Mouse (Mus musculus) left cerebral cortex, postnatal 10 days (tissue): ENCODE results near the gene Cckar. TPM values are rescaled to one million over a fixed set of nuclear protein-coding genes. Genes with fewer than 3 reads are reported as not detected.
A peak's percentile ranks its signal among the peaks of the same experiment; 100 is the strongest.

ENCODE experiments used
- DNase-seq, 2 experiments: peaks; one replicate each; pipeline ENCODE4 v3.0.0; 2021 to 2022; ENCODE audit warnings: low spot score in 2 of 2, mixed read lengths in 1 of 2; ENCODE audit errors: extremely low spot score in 1 of 2
- intact Hi-C: fragments of 180-260 bp; cut with DNase I; formaldehyde crosslinking; loops from one replicate; pipeline ENCODE4 v1.15.1; 2025
- total RNA-seq, 2 experiments: library from RNA; stranded (reverse); gene quantifications; 2 replicates each; pipeline ENCODE4 v1.2.3; 2021

Gene Cckar
- under 1 TPM in 1 of 2 experiments, not detected in 1; 0.19 TPM for total RNA-seq

DNA sequence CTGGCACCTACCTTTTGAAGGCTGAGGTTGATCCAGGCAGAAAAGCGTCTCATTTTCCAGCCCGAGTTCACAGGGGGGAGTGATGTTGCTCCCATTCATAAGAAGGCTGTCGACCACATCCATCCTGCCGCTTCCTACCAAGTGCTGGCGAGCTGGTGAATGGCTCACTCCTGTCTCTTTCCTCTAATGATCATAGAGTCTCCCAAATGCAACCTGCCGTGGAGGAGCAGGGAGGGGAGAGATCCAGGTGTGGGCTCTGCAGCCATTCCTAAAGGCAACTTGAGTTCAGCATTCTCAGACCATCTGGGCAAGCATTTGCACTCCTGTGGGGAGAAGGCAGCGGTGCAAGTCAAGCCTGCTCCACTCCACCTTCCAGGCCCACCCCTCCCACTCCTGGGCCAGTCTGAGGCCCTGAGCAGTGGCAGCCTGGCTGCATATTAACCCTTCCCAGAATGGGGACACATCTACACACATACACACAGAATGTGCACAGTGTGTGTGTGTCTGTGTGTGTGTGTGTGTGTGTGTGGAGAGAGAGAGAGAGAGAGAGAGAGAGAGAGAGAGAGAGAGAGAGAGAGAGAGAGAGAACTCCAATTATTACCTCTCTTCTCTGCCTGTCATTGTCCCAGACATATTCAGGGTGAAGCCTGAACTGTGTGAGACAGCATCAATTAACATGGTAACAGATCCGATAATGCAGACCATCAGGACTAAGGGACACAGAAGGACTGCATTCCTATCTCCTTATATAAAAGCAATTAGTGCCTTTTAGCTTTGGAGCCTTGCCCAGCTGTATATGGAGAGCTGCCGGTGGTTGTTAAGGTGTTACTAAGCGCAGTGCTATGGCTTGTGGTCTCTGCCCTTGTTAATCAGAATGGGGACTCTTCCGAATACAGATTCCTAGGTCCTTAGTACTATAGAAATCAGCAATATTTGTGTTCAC is at the start of gene Cckar:
Gene Cckar (minus strand): TSS at position 471 of the 943 bp plus-strand sequence.
- DNase-seq: no peak
- intact Hi-C loops: no loop called here

DNA sequence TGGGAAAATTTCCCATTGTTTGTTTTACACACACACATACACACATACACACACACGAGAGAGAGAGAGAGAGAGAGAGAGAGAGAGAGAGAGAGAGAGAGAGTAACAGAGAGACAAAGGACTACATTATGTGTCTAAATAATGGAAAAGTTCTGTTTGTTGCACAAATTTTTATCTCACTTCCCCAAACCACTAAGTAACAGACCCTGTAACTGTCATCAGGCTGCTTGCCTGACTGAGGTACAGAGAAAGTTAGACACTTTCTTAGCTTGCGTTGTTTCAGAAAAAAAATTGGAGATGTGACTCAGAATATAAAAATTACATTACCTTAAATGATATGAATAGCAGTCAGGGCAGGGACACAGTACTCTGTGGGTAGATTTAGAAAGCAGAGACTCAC is 36.6 kb upstream of the Cckar start:
- DNase-seq: no peak
- intact Hi-C loops: no loop called here

DNA sequence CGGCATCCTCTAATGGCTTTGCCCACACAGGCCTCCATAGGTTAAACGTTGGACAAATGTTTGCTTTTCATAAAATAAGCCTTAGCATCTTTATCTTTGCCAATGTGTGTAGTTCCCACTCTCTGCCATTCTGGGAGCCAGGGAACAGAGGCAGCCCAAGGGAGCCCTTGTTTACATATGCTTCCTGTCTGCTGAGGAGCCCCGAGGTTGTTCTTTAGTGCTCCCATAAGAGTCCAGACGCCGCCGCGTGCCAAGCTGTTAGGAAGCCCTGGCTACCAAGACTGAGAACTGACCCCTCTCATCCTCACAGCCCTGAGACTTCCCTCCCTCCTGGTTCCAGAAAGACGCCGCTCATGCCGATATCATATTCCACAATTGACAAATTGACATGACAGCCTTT is 25.4 kb upstream of the Cckar start:
- no peak for DNase-seq
- intact Hi-C loops: no loop called here

DNA sequence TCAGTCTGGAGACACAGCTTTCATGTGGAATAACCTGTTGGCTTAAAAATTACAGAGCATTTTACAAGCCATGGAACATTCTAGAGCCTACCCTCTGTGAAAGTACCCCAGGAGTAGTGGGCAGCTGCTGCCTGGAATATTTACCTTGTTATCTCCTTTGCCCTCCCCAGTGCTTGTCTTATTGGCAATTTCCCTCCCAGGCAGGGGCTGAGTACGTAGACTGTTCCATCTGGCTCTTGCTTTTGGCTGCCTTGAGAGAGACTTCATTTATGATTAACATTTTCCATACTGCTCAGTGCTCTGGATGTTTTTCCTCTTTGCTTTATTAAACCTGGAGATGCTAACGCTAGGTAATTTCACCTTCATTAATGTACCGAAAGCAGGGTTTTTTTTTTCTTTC is 20.1 kb upstream of the Cckar start:
- no peak for DNase-seq
- intact Hi-C loops: no loop called here

DNA sequence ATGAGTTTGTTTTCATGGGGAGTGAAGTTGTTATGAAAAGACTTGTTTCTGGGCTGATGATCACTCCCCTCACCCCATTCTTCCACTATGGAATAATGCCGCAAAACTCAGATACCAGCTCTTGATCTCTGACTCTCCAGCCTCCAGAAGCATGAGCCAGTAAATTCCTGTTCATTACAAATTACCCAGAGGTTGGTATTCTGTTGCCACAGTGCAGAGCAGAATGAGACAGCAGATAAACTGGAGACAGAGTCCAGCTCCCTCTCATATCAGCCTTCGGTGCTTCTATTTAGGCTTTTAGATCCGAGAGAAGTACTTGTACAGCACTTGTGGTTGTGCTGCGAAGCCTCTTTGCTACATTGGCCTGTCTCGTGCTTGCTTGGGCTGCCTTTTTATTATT is 18.5 kb upstream of the Cckar start:
- intact Hi-C loops: no loop called here
- DNase-seq: no peak

DNA sequence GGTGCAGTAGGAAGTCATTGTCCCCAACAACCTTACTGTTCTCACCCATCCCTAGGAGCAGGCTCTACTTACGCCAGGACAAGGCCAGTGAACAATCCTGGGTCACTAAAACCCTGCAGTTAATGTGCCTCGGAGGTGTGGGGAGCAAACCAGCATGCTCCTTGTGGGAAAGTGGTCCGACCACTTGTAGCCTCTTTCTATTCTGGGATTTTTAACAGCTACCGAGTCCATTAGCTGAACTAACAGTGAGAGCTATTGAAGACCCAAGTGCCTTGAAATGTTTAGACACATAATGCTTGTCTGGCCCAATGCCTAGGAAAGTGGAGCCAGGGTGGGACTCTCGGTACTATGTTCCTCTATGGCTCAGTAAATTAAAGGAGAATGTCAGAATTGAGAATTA is 9.0 kb upstream of the Cckar start:
- no peak for DNase-seq
- intact Hi-C loops: no loop called here

DNA sequence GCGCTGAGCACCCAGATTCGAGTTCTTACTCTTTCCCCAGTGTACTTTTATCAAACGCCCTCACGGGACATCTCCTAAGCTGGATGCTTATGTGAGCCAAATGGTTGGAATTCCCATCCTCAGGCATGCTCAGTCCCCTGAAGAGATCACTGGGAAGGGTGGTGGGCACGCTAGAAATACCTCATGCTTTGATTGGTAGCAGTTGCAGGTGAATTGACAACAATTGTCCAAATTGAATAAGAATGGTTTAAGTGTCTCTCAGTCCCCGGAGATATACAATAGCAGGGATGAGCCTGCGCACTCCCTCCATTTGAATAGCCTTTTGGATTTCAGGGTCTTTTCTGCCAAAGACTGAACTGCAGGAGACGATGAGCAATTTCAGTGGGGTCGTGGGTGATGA is 3.8 kb upstream of the Cckar start:
- intact Hi-C loops: no loop called here
- DNase-seq: no peak

DNA sequence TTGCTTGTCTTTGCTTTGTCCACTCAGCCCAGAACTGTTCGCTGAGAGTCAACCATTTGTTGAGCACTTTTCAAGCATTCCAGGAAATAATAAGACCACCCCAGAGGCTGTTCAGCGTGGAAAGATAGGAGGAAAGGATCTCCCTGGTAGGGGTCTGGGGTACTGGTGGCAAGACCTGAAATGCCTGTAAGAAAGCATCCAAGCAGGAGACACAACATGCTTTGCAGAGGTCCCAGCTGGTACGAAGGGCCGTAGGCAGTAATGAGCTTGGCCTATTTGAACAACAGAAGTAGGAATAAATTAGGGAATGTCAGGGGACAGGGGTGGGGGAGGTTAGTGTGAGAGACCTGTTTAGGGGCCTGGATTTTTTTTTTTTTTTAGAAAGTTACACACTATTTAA is 686 bp upstream of the Cckar start:
- DNase-seq: no peak
- intact Hi-C loops: no loop called here

DNA sequence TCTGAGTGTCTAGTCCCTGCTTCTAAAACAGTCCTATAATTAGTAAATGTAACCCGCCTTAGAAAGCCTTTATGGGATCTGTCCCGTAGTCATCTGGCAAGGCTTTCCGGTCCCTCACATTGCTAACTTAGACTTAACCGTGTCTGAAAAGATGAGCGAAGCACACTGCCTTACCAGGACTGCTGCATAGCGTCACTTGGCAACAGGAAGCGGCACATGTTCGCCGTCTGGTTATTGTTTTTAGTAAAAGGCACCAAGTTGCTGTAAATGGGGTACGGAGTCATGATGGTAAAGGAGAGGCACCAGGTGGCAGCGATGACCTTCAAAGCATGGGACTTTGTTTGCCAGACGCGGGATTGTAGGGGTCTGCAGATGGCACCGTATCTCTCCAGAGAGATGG is 4.8 kb downstream of the Cckar start:
- no peak for DNase-seq
- intact Hi-C loops: no loop called here

DNA sequence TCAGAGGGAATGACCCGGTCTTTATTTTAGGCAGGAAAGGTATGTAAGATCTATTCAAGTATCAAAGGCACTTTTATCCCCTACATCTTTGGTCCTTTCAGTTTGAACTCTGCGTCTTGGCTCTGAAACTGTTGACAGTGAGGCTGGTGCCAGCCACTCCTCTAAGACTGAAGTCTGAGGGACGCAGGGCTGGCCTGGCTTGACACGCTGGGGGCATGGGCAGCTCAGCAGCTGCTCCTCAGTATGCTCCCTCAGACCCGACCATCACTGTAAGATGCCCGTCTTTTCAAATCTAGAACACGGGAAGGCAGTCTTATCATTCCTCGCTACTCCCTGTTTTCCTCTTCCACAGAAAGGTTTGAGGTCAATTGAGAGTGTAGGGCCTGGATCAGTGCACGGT is 9.7 kb downstream of the Cckar start:
- no peak for DNase-seq
- intact Hi-C loops: no loop called here

DNA sequence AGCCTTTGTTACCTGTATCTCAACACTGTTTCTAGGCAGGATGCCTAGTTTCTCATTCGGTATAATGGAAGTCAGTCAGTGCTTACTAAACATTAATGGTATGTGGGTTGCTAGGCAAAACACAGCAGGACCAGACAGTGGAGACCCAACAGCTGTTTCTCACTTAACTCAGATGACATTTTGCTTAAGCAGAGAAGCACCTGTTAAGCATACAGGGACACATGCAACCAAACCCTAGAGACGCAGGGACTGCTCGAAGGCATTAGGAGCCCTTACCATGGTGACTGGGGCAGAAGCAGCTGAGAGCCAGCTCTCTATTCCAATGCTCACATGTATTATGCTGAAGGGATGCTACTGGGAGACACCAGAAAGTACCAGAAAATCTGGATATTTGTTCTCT is 10.8 kb downstream of the Cckar start:
- intact Hi-C loops: no loop called here
- DNase-seq: no peak

DNA sequence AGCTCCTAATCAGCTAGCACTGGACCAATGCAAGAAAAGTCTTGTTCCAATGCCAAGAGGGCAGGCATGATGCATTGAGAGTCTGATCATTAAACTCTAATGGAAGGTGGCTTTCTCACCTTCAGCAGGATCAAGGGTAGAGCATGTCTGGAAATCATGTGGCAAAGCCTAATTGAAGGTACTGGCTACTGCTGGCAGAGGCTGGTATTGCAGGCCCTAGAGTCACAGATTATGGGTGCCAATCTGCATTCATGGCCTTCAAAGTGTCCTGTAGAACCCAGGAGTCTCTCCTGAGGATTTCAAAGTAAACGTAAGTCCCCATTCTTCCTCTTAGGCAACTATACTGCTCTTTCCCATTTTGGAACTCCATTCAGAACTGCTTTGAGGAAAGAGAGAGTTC is 14.8 kb downstream of the Cckar start:
- no peak for DNase-seq
- intact Hi-C loops: no loop called here

DNA sequence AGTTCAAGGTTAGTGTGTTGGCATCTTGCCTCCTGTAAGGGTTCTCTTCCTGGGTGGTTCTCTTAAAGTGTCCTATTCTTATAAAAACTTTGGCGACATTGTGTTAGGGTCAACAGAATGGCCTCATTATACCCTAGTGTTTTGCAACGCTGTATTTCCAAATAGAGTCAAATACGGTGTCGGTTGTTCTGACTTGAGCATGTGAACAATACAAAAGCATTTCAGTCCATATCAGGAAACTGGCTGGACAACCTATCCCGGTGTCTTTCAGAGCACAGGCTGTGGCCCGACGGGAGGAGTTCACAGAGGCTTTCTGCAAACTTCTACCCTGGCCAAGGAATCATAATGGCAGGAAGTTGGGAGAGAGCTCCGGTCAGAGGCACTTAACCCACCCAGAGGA is 15.4 kb downstream of the Cckar start:
- no peak for DNase-seq
- intact Hi-C loops: no loop called here

DNA sequence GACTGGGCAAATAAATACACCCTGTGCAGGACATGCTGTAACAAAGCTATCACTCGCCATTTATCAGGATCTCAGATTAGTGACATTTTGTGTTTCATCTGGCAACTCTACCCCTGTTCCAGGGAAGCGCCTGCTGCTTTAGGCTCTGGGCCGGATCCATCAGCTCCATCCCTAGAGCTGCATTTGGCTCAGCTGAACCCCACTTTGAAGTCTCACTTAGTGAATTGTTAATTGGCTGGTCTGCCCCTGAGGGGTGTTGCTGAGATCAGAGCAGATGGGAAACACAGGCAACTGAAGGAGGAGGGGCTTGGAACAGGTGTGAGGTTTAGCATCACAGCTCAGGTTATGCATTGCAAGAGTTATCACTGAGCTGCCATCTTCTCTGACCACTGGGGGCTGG is 15.9 kb downstream of the Cckar start:
- intact Hi-C loops: no loop called here
- no peak for DNase-seq

DNA sequence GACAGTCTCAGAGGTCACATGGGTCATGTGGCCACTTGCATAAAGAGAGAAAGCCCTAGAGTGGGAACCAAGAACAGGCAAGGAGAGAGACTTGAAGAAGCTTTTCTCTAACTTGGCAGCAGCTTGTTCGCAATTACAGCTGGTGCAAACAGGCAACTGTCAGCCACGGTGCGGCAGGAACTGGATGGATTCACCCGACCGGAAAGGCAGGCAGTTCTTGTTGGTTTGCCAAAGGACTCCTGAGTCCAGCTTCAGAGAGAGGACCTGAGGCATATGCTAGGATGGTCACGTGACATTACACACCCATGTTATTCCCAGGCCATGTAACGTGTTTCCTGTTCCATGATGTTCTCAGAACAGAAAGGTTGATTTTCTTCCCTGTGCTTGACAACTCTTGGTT is 19.2 kb downstream of the Cckar start:
- DNase-seq: no peak
- intact Hi-C loops: no loop called here

DNA sequence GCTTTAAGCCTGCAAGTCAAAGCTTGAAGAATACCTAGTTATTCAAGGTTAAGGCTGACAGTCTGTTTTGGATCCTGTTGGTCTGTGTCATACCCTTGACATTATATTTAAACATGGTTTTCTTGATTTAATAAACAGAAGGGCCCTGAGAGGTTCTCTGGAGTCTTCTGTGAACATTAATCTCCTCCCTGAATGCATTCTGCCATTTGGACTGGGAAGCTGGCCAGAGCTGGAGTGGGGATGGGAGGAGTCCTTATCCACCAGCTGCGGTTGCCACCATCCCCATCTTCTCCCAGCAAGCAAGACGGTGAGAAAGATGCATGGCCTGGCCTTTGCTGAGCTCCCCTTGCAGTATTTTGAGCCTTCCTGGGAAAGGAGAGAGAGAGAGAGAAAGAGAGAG is 21.1 kb downstream of the Cckar start:
- DNase-seq: no peak
- intact Hi-C loops: no loop called here

DNA sequence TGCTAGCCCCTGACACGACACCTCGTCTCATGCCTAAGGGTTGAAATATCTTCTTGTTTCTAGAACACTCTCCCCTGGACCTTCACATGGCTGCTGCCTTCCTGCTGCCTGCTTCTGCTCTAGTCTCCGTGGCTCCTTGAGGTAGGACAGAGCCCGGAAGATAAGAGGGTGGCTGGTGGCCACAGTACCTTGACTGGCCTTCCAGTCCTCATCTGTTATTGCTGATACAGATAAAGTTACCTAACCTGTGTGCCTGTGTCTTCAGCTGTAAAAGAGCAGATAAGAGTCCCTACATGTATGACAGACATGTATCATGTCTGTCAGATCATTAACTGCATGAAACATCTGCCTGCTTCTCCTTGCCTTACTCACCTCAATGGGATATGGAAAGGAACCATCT is 21.9 kb downstream of the Cckar start:
- intact Hi-C loops: no loop called here
- no peak for DNase-seq

DNA sequence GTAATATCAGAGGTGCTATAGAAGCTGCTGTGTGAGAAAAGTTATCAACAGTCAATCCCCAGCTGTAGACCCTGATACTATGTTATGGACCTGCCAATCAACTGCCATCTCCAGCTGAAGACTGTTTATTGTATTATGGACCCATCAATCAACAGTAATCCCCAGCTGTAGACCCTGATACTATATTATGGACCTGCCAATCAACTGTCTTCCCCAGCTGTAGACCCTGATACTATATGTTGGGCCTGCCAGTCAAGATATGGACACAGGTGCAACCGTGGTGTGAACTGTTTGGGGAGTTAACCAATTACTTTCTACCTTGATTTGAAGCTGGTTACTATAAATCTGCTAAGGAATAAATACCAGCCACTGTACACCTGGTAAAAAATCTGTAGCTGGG is 23.1 kb downstream of the Cckar start:
- intact Hi-C loops: no loop called here
- no peak for DNase-seq

DNA sequence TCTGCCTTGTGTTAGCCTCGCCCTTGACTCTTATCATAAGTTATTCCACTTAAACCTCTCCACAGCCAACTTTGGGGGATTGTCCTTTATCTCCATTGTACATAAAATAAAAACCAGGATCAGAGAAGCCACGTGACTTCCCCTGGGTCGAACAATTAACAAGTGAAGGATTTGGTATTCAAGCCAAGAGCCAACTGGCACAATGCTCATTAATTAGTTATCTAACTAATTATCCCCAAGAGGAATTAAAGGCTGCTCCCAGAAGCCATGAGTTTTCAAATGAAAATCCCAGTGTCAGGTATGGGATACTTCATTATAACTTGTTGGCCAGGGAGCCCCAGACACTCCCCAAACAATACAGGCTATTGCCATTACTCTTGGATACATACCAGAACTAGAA is 23.6 kb downstream of the Cckar start:
- intact Hi-C loops: no loop called here
- no peak for DNase-seq

DNA sequence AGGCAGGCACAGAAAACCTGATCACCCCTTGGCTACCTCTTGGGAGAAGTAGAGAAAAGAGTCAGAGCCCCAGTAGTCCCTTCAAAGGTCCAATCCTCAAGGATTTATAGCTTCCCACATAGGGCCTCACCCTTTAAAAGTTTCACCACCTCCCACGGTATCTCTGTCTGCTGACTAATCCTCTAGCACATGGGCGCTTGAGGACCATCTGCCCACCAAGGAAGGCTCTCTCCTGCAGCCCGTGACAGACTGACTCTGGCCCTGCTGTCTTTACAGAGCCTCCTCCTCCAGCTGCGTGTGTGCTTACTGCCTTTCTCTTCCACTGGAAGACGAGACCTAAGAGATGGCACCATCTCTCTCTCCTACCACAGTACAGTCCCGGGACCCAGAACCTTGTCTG is 27.9 kb downstream of the Cckar start:
- peak in 1 of 2 experiments; percentile 25 for DNase-seq
- intact Hi-C loops: no loop called here
